Mouse (Mus musculus) E14TG2a.4 (cell line): ENCODE measurements around the gene Tnfaip8l1.

ENCODE experiments used
- H3K27me3 ChIP-seq: 2 replicates; pipeline ENCODE4 v1.6.1; 2014; ENCODE audit warnings: low read length, control low read depth; ENCODE audit not compliant: insufficient read depth
- H3K36me3 ChIP-seq: 2 replicates; pipeline ENCODE4 v1.6.1; 2014; ENCODE audit warnings: low read length, control low read depth; ENCODE audit not compliant: insufficient read depth
- H3K4me1 ChIP-seq: replicated peaks from 2 replicates; pipeline ENCODE4 v1.6.1; 2014; ENCODE audit warnings: low read depth, low read length, control low read depth
- H3K4me3 ChIP-seq: replicated peaks from 2 replicates; pipeline ENCODE4 v1.5.1; 2014; ENCODE audit warnings: mild to moderate bottlenecking, low read length
- H3K9me3 ChIP-seq: 2 replicates; pipeline ENCODE4 v1.6.1; 2014; ENCODE audit warnings: low read length, control low read depth
- CTCF ChIP-seq: conservative IDR thresholded peaks from 2 replicates; pipeline ENCODE4 v1.5.1; 2014; ENCODE audit warnings: low read length
- NANOG ChIP-seq: IDR thresholded peaks from 2 replicates; pipeline ENCODE4 v1.6.1; 2014; ENCODE audit warnings: borderline replicate concordance, low read length, mixed read lengths
- POU5F1 ChIP-seq: IDR thresholded peaks from 2 replicates; pipeline ENCODE4 v1.6.1; 2014; ENCODE audit warnings: low read length, borderline replicate concordance

Tnfaip8l1 gene

DNA sequence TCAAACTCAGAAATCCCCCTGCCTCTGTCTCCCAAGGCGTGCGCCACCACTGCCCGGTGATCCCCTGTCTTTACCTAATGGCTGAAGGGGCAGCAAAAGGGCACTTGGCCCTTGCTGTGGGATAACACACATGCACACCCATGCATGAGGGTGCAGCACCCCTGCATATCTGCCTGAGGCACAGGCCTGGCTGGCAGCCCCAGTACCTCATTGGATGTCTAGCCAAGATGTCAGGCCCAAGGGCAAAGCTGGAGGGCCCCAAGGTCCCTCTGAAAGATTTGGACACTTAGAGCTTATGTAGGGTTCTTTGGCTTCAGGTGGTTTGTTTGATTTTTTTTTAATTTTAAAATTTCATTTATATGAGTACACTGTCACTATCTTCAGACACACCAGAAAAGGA is 13.1 kb downstream of the Tnfaip8l1 start:
- Histone ChIP-seq H3K4me3 (no peak overlapping the region), H3K36me3 (peaks cover 54% of the 10 kb centered on the region), H3K27me3 (no peaks in the 10 kb centered on the region), H3K9me3 (no peaks in the 10 kb centered on the region), H3K4me1 (peaks cover 37% of the 10 kb centered on the region)
- TF ChIP-seq CTCF: no peak
- no peak for TF ChIP-seq POU5F1
- no peak for TF ChIP-seq NANOG

DNA sequence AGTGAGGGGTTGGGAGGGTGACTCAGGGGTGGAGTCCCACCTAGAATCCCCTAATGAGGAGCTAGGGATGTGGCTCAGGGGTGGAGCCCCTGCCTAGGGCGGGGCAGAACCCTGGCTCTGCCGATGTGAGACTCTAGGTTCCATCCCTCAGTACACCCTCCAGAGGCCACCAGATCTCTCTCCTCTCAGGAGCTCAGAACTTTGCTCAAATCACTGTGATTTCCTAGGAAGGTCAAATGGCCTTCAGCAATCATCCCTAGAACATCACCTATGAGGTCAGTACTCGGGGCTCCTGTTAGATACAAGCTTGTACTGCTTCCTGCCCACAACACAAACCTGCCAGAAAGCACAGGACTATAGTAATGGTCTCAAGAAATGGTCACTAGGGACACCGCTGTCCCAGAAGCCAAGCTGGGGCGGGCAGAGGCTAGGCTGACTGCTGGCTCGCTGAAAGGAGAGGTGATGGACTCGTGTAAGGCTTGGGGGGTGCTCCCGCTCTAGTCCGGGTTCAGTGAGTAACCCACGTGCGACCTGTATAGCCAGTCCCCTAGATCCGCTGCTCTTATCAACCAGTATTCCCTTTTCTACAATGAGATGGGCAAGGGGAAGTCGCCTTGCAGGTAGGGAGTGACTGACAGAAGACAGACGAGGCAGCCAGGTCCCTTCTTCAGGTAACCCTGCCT is 20.8 kb downstream of the Tnfaip8l1 start:
- H3K4me3 ChIP-seq: peak overlapping the region; percentile 98
- peaks cover 54% of the 10 kb centered on the region for H3K4me1 ChIP-seq
- TF ChIP-seq POU5F1 (no peak), NANOG (no peak), CTCF (no peak)
- H3K36me3 ChIP-seq: peaks cover 65% of the 10 kb centered on the region
- no peaks in the 10 kb centered on the region for H3K27me3 ChIP-seq
- H3K9me3 ChIP-seq: no peaks in the 10 kb centered on the region

DNA sequence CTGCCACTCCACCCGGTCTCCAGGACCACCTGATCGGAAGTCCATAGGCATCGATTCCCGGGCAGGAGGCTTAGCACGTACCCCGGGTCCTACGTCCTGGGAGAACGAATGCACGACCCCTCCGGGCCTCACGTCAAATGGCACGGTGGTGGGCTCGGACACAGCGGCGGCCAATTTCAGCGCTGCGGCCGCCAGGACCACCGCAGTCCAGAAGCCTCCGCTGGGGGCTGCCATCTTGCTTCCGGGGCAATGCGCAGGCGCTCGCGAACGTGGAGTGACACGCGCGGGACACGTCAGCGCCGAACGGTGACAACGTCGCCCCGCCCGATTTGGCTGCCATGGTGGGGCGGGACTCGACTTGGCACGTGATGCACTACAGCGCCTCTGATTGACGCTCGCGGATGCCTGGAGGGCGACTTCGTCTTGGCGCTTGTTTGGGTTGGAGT is 21.4 kb downstream of the Tnfaip8l1 start, which contains the start of gene Mydgf:
Gene Mydgf, minus strand, starts transcription at position 263 of the 446 bp plus-strand sequence.
- H3K4me1 ChIP-seq: peaks cover 54% of the 10 kb centered on the region
- no peaks in the 10 kb centered on the region for H3K9me3 ChIP-seq
- peaks cover 65% of the 10 kb centered on the region for H3K36me3 ChIP-seq
- H3K27me3 ChIP-seq: no peaks in the 10 kb centered on the region
- peak within 1 kb of the TSS; percentile 98 for H3K4me3 ChIP-seq
- TF ChIP-seq CTCF (no peak), POU5F1 (no peak), NANOG (no peak)

DNA sequence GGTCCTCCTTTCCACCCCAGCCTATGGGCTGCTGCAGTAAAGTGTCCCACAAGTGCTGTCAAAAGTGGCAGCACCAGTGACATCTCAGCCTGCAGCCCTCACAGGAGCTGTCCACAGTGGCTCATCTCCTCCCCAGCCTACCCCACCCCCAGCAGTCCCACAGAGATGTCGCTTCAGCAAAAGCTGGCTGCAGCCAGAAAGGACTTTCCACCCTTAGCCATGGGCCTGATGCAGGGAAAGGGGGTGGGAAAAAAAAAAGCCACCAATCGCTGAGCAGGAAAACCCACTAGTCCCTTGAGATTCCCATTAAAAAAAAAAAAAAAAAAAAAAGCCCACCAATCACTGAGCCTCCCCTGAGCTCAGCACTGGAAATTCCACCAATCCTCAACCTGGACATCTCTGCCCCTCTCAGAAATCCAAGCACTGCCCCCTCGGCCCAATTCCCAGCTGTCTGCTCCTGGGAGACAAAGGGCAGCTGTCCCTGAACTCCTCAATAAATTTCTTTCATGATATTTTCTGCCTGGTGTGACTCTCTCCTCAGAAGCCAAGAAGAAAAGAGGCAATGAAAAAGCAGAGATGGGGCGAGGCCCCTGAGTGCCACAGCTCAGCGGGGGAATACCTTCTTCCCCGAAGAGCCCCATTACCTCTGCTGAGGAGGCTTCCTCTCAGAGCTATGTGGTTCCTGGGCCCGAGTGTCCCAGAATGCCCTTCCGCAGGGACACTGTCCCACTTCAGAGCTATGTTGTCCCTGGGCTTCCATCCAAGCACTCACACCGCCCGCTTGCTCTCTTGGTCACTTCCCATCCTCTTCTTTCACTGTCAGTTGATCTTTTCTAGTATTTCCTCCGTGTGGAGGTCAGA is 23.2 kb downstream of the Tnfaip8l1 start:
- Histone ChIP-seq H3K27me3 (no peaks in the 10 kb centered on the region), H3K4me1 (peaks cover 63% of the 10 kb centered on the region), H3K36me3 (peaks cover 63% of the 10 kb centered on the region), H3K4me3 (no peak overlapping the region), H3K9me3 (no peaks in the 10 kb centered on the region)
- TF ChIP-seq NANOG (no peak), CTCF (no peak), POU5F1 (no peak)

DNA sequence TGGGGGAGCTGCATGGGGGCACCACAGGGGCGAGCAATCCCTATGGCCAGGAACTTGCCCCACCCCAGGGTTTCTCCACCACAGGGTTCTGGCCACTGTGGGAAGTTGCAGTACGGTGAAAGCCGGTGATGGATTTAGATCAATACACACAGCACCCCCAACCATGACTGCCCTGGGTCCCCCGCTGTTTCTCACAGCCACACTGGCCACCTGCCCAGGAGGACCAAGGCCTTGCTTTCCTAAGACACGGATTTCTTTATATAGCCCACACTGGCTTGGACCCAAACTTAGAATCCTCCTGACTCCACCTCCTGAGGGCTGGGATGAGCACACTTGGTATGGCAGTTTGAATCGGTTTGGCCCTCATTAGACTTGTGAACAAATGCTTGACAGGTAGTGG is 29.0 kb downstream of the Tnfaip8l1 start:
- Histone ChIP-seq H3K4me1 (peaks cover 54% of the 10 kb centered on the region), H3K27me3 (no peaks in the 10 kb centered on the region), H3K9me3 (no peaks in the 10 kb centered on the region), H3K36me3 (peaks cover 93% of the 10 kb centered on the region), H3K4me3 (no peak overlapping the region)
- no peak for TF ChIP-seq NANOG
- no peak for TF ChIP-seq POU5F1
- no peak for TF ChIP-seq CTCF

DNA sequence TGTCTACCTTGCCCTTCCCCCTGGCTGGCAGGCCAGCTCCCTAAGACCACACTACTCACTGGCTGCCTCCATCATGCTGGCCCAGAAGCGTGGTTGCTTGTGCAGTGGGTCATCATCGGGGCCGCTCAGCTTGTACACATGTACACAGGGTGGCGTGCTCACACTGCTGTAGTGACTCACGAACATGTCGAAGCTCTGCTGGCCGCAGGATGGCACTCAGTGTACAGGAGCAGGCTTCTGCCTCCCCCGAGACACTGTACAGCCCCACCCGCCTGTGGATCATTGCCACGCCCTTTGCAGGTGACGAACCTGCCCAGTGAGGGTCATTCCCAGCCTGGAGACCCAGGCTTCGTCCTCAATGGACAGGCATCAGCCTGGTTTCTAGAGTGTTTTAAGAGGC is 32.1 kb downstream of the Tnfaip8l1 start:
- peaks cover 39% of the 10 kb centered on the region for H3K4me1 ChIP-seq
- H3K4me3 ChIP-seq: no peak overlapping the region
- H3K9me3 ChIP-seq: no peaks in the 10 kb centered on the region
- H3K36me3 ChIP-seq: peaks cover 96% of the 10 kb centered on the region
- no peaks in the 10 kb centered on the region for H3K27me3 ChIP-seq
- TF ChIP-seq CTCF: no peak
- no peak for TF ChIP-seq NANOG
- TF ChIP-seq POU5F1: no peak

DNA sequence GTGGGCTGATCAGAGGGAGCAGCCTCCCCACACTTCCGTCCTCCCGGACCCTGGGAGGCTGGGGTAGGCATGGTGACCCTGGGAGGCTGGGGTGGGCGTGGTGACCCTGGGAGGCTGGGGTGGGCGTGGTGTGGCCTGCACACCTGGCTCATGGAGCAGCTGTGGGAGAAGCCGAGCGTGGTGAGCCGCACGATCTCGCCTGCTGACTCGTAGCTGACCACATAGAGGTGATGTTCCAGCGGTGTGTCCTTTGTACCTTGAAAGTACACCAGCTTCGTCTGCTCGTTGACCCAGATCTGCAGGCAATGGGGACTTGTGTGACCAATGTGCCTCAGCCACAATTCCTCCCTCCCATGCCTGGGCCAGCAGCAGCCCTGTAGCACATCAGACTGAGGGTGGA is 32.5 kb downstream of the Tnfaip8l1 start:
- H3K4me1 ChIP-seq: peaks cover 35% of the 10 kb centered on the region
- peaks cover 97% of the 10 kb centered on the region for H3K36me3 ChIP-seq
- no peaks in the 10 kb centered on the region for H3K27me3 ChIP-seq
- no peak overlapping the region for H3K4me3 ChIP-seq
- TF ChIP-seq NANOG (no peak), CTCF (no peak), POU5F1 (no peak)
- H3K9me3 ChIP-seq: no peaks in the 10 kb centered on the region

DNA sequence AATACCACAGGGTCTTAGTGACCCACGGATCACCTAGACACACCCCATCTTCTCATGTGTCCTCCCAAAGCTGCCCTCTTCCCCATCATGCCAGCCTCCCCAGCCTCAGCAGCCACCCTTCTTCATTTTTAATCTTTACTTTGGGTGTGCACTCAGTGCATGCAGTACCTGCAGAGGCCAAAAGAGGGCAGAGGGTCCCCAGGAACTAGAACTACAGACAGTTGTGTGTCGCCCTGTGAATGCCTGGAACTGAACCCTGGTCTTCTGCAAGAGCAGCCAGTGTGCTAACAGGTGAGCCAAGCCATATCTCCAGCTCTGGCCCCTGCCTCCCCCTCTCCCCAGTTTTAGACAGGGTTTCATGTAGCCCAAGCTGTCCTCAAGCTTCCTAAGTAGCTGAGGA is 34.6 kb downstream of the Tnfaip8l1 start:
- peaks cover 91% of the 10 kb centered on the region for H3K36me3 ChIP-seq
- no peaks in the 10 kb centered on the region for H3K9me3 ChIP-seq
- peaks cover 27% of the 10 kb centered on the region for H3K4me1 ChIP-seq
- H3K4me3 ChIP-seq: no peak overlapping the region
- H3K27me3 ChIP-seq: no peaks in the 10 kb centered on the region
- TF ChIP-seq CTCF (peak; percentile 95), NANOG (no peak), POU5F1 (no peak)
